Mouse (Mus musculus): ENCODE measurements around the gene Cntn5.

Gene Cntn5

DNA sequence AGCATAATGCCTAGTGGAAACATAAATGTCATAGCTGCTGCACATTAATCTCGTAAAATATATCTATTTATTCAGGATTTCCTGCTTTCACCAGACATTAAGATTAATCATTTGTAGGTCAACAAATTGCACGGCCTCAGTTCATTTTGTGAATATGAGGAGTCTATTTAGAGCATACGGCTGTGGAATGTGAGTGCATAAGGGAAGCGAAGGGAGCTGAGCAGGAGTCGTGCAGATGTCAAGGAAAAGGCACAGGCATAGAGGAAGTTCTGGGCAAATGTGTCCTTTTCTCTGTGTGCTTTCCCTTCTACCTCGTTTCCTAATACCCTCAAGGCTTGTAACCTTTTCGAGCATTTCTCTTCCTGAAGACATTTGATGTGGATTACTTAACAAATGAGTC lies 504.5 kb downstream of the Cntn5 start:
- no peak for DNase-seq

DNA sequence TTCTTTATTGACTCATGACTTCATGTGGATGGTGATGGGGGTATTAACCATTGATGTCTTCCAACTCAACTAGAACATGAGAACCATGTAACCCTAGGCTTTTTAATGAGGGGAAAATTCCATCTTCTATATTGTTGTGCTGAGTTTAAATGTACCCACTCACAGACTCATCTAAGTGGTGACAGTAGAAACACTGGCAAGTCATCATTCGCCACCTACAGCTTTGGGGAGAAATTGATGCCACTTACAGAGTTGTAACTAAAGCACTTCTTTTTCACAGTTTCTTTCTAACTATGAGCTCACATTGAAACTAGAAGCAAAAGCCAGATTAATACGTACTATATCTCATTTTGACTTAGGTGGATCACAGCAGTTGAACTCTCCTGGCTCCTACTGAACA lies 514.7 kb downstream of the Cntn5 start:
- no peak for DNase-seq

DNA sequence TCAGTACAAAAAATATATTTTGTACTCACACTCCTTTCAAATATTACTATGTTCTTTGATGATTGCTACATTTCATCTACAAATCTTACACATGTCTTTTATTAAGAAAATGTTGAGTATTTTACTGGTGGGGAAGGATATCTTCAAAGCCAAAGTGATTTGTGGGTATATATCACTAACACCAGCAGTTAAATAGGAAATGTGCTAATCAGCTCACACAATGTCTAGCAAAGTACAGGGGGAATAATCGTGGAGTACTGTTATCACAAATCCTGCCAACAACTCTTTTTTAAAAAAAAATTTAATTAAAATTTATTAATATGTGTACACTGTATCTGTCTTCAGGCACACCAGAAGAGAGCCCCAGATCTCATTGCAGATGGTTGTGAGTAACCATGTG lies 520.1 kb downstream of the Cntn5 start:
- DNase-seq: no peak

DNA sequence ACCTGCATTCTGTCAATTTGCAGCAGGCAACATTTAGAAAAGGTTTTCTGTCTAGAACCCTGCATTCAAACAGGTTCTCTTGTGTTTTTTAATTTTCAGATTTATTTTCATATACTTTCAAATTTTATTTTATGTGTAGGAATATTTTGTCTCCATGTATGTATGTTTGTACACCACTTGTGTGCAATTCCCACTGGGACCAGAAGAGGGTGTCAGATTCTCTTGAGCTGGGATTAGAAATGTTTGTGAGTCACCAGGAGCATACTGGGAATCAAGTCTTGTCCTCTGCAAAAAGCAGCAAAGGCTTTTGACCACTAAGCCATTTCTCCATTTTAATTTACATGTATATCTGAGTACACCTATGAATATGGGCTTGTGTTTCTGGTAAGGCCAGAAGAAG lies 521.4 kb downstream of the Cntn5 start:
- no peak for DNase-seq

DNA sequence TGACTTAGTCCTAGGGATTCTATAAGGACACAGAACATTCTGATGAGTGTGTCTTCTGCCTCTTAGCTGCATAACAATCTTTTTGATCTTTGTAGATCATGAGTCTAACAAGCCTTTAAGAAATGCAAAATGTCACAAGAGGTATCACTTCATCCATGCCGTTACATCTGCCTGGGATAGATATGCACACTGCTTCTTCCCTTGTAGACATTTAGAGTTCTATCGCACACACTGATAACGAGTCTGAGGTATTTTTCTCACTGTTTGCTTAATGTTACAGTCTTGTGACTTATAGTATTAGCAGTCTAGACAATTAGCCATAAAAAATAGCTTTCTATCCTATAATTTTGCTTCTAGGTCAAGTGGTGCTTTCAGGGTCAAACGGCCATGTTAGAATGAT lies 522.9 kb downstream of the Cntn5 start:
- DNase-seq: no peak

DNA sequence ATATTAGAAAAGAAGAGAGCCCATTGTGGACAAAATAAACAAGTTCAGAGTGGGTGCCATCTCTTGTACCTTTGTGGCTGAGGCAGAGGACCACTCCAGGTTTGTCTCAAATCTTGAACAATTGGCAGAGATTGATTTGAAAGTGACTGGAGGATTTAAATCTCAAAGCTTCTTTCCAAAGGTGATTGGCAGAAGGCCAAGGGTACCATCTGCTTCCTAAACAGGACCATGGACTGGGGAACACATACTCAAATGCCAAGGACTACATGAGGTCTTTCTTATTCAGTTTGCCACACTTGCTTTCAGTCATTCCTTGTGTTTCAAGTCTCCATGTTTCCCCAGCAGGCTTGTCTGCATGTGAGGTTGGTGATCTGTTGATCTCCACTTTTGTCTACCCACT lies 528.3 kb downstream of the Cntn5 start:
- DNase-seq: no peak

DNA sequence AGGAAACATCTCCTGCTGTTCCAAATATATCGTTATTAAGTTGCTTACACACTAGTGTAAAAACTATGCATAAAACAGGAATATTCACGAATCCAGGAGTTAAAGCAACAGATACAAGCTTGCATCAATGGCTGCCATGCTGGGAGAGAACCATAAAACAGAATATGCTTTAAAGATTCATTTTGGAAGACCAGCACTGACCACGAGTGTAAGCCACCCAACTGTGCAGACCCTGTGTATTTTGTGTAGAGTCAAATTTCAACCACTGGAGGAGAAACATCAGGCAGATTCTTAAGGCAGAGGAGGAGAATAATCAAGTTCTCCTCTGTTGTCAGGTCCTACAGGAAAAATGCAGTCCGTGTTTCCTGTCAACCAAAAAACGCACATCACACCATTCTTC lies 535.6 kb downstream of the Cntn5 start:
- DNase-seq: no peak

DNA sequence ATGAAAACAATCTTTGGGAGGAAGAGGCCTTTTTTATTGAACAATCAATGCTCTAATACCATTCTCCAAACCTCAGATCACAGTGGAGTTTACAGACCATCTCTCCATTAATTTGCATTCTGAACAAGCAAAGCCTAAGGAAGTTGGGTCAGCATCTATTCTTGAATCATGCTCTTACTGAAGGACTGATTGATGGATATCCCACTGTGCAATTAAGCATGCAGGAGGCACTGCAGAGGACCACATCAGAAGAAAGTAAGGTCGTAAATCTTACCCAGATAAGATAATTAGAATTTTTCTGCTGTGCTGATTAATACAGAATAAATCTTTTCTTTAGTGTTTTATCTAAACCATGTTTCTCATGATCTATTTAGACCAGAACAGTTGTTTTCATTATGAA lies 536.2 kb downstream of the Cntn5 start:
- DNase-seq: no peak

DNA sequence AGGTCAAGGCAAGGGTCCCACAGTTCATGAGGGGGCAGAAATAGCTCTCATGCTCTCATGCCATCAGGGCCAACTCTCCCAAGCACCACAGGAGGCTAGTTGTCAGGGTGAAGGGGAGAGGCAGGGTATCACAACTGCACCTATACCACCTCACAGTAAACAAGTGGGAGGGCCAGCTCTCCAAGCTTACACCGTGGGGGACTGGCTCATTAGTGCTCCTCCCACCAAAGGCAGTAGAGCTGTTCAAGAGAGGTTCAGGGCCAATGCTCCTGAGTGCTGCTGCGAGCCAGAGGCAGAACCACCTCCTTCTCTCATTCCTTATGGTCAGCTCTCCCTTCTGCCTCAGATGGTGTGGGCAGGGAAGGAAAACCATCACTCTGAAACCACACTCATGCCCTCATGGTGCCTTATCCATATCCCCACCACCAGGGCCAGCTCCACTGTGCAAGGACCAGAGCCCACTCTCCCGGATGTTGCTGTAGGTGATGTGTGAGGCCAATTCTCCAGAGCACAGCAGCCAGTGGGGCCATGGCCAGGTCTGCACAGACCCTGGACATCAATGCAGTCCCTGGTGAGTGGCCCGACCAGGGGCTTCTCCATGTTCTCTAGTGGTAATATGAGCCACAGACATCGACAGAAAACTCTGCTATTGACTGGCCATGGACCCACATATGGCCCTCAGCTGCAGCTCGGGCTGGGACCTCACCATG lies 538.2 kb downstream of the Cntn5 start:
- no peak for DNase-seq

DNA sequence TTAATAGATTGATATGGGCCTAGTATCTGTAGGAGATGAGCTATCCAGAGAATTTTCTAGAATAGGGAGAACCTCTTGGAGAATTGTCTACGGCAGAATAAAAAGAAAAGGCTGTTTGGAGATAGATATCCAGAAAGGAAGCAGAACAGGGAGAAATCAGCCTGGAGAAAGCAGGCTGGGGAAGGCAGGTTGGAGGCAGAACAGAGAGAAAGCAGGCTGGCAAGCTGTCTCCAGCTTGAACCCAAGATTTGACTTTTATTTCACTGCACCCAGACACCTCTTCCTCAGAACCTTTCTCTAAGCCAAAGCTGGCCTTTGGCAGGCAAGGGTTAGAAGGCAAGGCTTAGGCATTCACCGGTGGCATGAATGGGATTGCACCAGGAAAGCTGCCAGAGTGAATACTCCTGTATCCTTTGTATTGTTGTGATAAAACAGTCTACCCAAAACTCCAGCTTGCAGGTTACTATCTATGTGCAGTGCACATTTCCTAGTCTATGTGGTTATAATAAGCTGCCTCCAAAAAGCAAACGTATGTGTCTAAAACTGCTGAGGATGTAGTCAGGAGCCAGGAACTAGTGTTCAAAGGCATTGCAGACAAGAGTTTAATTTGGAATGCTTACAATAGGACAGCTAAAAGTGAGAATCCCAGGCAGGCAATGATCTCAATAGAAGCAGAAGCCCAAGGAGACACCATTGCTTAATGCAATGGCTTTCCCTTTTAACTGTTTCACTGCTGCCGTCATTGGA lies 553.5 kb downstream of the Cntn5 start:
- DNase-seq: no peak

DNA sequence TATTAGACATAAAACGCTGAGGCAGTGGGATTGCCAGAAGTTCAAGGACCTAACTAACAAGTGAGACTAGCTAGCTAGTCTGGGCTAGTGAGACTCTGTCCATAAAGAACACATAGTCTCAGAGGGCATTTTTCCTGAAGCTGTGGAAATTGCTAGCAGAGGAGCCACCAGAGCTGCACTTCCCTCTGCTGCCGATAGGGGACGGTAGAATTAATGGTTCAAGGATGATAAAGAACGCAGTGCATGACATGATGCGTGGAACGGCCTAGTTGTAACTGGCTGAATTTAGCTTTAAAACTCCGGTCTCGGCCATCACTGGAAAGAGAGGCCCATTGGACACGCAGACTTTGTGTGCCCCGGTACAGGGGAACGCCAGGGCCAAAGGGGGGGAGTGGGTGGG lies 555.8 kb downstream of the Cntn5 start:
- no peak for DNase-seq

DNA sequence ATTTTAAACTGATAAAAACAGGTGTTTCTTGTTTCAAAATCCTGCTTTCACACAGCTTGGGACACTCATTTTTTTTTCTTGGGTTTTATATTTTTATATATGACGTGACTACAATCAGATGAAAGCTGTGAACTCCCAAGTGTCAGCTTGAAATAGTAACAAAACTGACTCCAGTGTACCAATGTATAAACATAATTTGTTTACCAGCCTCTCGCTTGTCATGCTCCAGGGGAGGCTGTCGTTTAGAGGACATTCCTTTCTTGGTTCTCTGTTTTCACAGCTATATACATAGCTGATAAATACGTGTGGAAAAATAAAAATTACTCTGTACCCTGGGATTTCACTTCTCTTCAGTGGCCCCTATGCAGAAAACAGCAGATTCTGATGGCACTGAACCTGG lies 556.4 kb downstream of the Cntn5 start:
- no peak for DNase-seq

DNA sequence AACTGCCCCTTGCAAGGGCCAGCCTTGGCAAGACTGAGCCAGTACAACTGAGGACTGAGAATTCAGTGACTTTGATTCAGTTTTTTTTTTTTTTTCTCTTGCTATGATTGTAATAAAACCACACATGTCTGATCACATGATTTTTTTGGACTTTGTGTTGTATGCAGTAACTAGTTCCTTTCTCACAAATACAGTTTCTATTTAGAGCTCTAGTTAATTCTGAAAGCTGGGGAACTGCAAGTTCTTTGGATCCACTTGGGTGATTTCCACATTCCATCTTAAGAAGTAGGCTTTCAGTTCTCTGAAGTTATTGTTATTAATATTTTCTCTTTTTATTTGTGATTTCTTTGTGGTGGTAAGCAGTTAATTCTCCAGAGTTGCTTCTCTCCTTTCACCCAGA lies 563.8 kb downstream of the Cntn5 start:
- no peak for DNase-seq

DNA sequence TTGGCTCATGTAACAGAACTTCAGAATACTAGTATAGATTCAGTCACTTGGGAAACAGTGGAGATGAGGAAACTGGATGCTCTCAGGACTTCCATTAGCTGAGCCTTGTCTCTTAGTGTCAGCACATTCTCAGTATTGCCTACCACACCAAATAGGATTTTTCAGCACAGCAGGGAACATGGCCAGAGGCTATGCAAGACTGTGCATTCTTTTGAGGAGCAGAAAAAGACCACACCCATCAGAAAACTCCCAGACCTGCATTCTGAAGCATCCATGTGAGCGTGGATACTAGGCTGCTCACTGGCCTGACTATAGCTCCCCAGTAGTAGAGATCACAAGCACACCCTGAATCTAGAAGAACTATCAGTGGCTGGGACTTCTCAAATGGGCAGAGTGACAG lies 564.9 kb downstream of the Cntn5 start:
- no peak for DNase-seq

DNA sequence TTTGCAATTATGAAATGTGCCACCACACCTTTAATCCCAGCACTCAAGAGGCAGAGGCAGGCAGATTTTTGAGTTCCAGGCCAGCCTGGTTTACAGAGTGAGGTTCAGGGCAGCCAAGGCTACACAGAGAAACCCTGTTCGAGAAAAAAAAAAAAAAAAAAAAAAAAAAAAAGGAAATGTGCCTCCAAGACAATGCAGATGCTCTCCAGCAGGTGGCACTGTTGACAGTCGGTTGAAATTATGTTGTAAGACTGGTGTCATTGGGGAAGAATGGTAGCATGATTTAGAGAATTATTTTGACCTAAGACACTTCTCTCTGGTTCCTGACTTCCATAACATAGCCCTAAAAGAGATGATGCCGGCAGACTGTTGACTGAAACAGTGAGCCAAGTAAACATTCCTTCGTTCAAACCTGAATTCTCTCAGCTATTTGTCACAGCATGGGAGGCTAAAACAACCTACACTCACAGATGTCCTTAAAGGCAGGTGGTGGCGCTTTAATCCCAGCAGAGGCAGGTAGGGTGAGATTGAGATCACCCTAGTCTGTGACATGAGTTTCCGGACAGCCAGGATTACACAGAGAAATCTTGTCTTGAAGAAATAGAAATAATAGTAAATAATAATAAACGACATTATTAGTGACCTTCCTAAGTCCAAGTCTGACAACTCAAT lies 579.7 kb downstream of the Cntn5 start:
- peak; percentile 3 for DNase-seq

DNA sequence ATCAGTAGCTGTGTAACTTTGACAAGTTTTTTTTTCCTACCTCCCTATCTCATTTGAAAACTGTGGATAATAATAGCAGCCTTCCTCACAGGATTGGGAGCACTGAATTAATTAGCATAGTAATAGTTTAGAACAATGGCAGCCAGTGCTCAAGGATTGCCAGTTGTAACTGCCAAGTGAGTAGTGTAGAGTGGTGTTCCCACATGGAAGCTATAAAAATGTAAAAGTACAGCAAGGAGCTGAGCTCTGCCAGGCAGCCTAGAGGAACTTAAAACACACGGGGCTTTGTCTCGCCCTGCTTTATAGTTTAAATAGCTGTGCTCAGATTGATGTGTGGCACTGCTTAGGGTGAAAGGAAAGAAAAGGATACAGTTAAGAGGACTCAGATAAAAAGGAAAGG lies 635.2 kb downstream of the Cntn5 start:
- no peak for DNase-seq

DNA sequence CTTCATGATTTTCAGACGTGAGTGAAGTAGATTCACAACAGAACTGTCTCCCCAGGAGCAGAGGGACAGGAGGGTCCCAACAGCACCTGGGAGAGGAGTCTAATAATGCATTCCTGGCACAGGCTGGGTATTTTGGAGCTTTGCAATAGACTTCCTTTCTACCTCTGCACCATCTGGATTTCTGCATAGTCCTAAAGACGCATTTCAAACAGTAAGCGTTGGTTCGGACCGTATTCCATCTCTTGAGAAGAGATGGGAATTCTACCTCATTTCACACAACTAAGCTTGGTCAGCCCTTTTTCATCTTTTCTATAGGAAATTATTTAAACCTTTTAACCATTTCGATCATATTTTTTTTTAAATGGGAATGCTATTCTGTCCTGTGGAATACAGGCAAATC lies 635.7 kb downstream of the Cntn5 start:
- DNase-seq: no peak

DNA sequence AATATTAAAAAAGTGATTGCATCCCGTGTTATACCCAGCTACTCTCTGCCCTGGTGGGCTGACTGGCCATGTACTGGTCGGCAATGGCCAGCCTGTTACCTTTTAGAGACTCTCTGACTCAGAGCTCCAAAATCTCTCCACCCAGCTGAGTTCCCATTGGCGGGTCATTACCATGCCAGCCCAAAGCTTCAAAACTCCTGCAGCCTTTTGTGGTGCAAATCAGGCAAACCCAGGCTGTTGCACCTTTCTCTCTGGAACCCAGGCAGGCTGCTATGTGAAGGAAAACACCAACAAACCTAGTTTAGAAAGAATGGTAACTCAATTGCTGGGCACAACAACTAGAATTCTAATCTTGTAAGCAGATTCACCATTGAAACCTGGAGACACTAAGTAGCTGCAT lies 639.0 kb downstream of the Cntn5 start:
- DNase-seq: no peak

DNA sequence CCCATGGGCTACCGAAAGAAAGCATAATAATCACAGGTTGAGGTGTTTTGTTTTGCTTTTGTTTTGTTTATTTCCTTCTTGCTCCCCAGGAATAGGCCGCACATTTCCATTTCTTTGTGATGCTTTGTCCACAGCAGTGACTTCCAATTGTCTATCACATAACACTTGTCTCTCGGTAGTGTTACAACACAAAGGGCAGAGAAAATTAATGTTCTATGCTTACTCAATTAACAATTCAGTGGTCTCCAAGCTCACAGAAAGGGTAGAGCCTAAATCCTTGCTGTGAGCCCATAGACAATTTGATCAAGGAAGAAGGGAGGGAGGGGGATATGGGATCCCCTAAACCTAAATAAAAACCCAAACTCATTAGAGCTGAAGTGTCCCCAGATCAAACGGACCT lies 671.2 kb downstream of the Cntn5 start:
- DNase-seq: no peak

DNA sequence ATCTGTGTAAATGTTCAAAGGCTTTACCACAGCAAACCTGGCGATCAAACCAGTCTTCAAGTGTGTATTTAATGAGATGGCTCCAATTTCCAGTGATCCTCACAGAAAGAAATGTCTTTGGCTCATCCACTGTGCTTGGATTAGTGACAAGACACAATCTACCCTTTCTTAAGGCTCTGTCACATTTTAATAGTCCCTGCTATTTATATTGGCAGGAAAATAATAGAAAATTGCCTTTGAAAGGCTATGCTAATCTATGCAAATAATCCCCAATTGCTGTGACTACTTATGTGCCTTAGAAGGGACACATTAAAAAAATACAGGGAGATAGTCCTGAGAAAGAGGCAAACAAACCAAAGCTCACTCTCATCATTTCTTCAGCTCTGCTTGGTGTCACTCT lies 672.5 kb downstream of the Cntn5 start:
- no peak for DNase-seq

DNA sequence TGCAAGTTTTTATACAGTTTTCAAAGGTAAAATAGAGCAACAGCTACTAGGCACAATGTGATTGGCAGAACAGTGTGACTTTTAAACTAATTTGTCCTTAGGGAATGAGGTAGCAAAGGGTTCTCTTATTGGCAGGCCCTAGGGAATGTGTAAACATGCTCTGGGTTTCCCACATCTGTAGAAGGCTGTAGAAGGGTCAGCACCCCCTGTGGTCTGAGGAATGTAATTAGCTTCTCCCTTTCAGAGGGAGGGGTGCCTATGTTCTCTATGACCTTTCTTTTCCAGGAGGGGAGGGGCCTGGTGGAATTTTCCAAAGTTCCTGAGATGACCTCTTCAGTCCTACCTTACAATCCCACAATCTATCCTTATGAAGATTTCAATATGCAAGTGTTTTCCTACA lies 673.6 kb downstream of the Cntn5 start:
- no peak for DNase-seq

DNA sequence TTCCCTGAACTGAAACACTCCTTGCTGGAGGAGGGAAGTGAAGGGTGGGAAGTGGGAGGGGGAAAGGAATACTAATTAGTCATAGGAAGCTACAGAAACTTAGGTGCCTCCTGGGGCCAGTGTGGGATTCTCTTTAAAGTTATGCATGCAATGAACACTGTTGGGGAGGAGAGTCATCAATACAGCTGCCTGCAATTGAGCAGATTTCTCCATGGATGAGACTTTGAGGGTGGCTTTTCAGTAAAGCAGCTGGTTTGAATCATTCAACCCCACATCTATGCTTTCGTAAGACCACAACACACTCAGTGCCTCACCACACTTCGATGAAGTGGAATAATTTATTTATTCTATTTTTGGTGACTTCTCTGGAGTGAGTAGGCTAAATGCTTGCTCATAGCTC lies 674.9 kb downstream of the Cntn5 start:
- DNase-seq: no peak

DNA sequence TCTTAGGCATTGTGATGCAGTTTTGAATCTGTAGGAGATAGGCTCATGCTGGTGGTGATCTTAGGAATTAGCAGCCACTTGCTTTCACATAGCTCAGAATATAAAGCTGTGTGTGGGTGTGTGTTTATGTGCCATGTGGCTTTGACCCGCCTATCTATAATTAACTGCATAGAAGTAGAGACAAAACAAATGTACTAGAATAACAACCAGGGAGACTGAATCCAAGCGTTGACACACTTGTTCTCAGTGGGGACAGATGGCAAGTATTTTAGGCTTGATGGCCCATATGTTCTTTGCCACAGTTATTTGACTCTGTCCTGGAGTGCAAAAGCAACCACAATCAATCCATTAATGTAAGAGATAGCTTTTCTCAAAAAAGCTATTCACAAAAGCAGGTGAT lies 678.6 kb downstream of the Cntn5 start:
- no peak for DNase-seq

DNA sequence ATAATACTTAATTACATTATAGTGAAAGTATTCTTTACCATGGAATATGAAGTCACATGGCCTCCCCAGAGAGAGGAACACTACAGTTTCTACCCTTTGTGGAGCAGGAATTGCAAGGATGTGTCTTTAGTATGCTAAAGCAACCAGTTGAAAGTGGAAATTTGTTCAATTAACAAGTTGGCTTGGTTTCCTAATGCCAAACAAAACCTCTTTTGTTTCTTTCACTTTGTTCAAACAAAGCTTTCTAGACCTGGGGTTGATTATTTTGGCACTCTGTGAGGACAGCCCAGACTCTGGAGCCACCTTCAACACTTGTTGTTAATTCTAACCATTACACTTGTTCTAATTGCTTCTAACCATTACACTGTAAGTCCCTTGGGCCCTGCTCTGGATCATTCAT lies 718.5 kb downstream of the Cntn5 start:
- DNase-seq: no peak

Data from thymus, postnatal 14 days (tissue).